Mouse (Mus musculus) embryonic fibroblast, embryonic 13.5 days (primary cell): ENCODE data around the gene Uso1.

Experiments
- CTCF ChIP-seq: IDR thresholded peaks from 2 replicates; pipeline ENCODE4 v1.5.1; 2011; ENCODE audit warnings: mild to moderate bottlenecking, control low read depth, low read length, moderate library complexity, borderline replicate concordance; ENCODE audit not compliant: insufficient read depth
- POLR2A ChIP-seq: IDR thresholded peaks from 2 replicates; pipeline ENCODE4 v1.6.1; 2011; ENCODE audit warnings: low read depth, mild to moderate bottlenecking, control low read depth, low read length, moderate library complexity

DNA sequence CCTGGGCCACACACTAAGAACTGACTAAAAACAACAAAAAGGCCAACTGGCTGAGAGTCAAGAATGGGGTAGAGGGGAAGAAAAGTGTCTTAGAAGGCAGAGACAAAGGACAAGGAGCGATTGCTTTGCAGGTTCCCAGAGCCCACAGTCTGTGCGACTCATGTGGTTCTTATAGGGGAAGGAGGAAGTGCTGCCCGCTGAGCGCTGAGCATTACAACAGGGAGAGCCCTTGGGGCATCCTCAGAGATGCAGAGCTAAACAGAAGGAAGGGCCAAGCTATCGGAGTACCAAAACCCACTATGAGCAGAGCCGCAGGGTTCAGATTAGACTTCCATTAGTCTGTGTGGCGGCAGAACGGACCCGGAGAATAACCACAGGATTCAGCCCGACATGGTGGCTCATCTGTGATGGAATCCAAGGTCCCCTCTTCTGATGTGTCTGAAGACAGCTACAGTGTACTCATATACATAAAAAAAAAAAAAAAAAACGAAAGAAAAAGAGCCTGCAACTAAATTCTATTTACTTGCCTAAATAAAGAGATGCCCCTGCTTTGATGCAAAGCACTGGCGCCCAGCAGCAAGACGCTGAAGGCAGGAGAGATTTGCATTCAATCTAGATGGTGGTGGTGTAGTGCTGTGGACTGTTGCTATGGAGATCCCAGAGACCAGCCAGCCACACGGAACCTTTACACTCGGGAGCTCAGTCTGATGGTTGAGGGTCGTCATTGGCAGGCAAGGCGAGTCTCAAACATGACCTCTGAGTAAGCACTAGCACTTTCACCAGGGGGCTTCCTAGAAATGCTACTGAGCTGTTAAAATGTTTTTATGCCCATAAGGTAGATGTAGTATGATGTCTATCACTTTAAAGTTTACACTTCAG lies 81.4 kb downstream of the Uso1 start:
- TF ChIP-seq CTCF (no peak), POLR2A (no peak)
